Mouse (Mus musculus) liver, embryonic 14.5 days (tissue): Measurements from ENCODE around the gene Crip2.

ENCODE experiments used
- CTCF ChIP-seq: IDR thresholded peaks from 2 replicates; pipeline ENCODE4 v1.5.1; 2016; ENCODE audit warnings: antibody characterized with exemption, low read depth, control low read depth
- EP300 ChIP-seq: IDR thresholded peaks from 2 replicates; pipeline ENCODE4 v1.6.1; 2016; ENCODE audit warnings: antibody characterized with exemption, low read depth

- TF ChIP-seq CTCF (no peak), EP300 (no peak)
These were observed 778 bp downstream of the Crip2 start for GRCm38 (mm10) chr12:113140616-113141411.
